Mouse (Mus musculus) telencephalon, adult 2 months (tissue): ENCODE results near the gene Tmem123.

Experiments used
- DNase-seq: peaks from one replicate; pipeline ENCODE4 v3.0.0-alpha.2; 2011; ENCODE audit warnings: low read depth, low spot score

The Tmem123 gene

GRCm38 (mm10) chr9:7763614-7764300 lies at the start of gene Tmem123:
Gene Tmem123, plus strand, starts transcription at chr9:7764041.
- peak; percentile 94 for DNase-seq

- peak; percentile 29 for DNase-seq
Measured at GRCm38 (mm10) chr9:7714062-7714907, 49.6 kb upstream of the Tmem123 start.

- DNase-seq: no peak
Measured at GRCm38 (mm10) chr9:7714908-7715175, 49.0 kb upstream of the Tmem123 start.

GRCm38 (mm10) chr9:7721543-7721942 lies 42.3 kb upstream of the Tmem123 start:
- no peak for DNase-seq

- DNase-seq: no peak
Measured at GRCm38 (mm10) chr9:7728997-7729396, 34.8 kb upstream of the Tmem123 start.

GRCm38 (mm10) chr9:7742696-7743095 lies 21.1 kb upstream of the Tmem123 start:
- no peak for DNase-seq

GRCm38 (mm10) chr9:7744156-7744555 lies 19.7 kb upstream of the Tmem123 start:
- no peak for DNase-seq

- DNase-seq: no peak
Measured at GRCm38 (mm10) chr9:7748881-7749280, 15.0 kb upstream of the Tmem123 start.

GRCm38 (mm10) chr9:7749537-7749936 lies 14.3 kb upstream of the Tmem123 start:
- DNase-seq: no peak

- no peak for DNase-seq
Measured at GRCm38 (mm10) chr9:7755889-7756423, 7.9 kb upstream of the Tmem123 start.

- no peak for DNase-seq
Measured at GRCm38 (mm10) chr9:7761906-7762455, 1.9 kb upstream of the Tmem123 start.

GRCm38 (mm10) chr9:7762741-7763140 lies 1.1 kb upstream of the Tmem123 start:
- DNase-seq: no peak

- no peak for DNase-seq
Measured at GRCm38 (mm10) chr9:7764463-7764871, 626 bp downstream of the Tmem123 start.

GRCm38 (mm10) chr9:7765236-7765635 lies 1.4 kb downstream of the Tmem123 start:
- DNase-seq: no peak

- DNase-seq: no peak
Measured at GRCm38 (mm10) chr9:7766582-7766981, 2.7 kb downstream of the Tmem123 start.

GRCm38 (mm10) chr9:7767526-7767925 lies 3.7 kb downstream of the Tmem123 start:
- DNase-seq: no peak

GRCm38 (mm10) chr9:7769081-7769480 lies 5.2 kb downstream of the Tmem123 start:
- no peak for DNase-seq

GRCm38 (mm10) chr9:7769491-7769890 lies 5.7 kb downstream of the Tmem123 start:
- no peak for DNase-seq

- DNase-seq: no peak
Measured at GRCm38 (mm10) chr9:7772361-7772760, 8.5 kb downstream of the Tmem123 start.

GRCm38 (mm10) chr9:7772773-7773454 lies 9.1 kb downstream of the Tmem123 start:
- DNase-seq: no peak

- no peak for DNase-seq
Measured at GRCm38 (mm10) chr9:7773686-7774085, 9.8 kb downstream of the Tmem123 start.

- DNase-seq: no peak
Measured at GRCm38 (mm10) chr9:7774538-7774937, 10.7 kb downstream of the Tmem123 start.
